Mouse (Mus musculus): ENCODE measurements around the gene Nmnat2. TPM values are rescaled to one million over a fixed set of nuclear protein-coding genes. Genes with fewer than 3 reads are reported as not detected.

The Nmnat2 gene
- total and polyA plus RNA-seq, 2 experiments from 2014 or later = 87.6 to 152 TPM

- Histone ChIP-seq H3K36me3 (ENCODE audit: insufficient read depth, low read length) (no peaks in the 10 kb centered on the region; the same call in 1 of the 2 replicates), H3K9me3 (ENCODE audit: low read length) (no peaks in the 10 kb centered on the region), H3K4me1 (ENCODE audit: insufficient read depth, low read length) (peaks cover 16% of the 10 kb centered on the region), H3K27ac (ENCODE audit: low read depth, low read length) (no peak overlapping the region), H3K4me2 (ENCODE audit: low read depth, low read length, poor library complexity, severe bottlenecking) (no peak overlapping the region), H3K27me3 (ENCODE audit: insufficient read depth, low read length) (no peaks in the 10 kb centered on the region), H3K4me3 (ENCODE audit: low read depth, low read length) (no peak overlapping the region), H3K9ac (replicated peaks; ENCODE audit: low read length, poor library complexity, severe bottlenecking) (no peak overlapping the region)
- WGBS = 52% methylated on average over 11 of the region's 11 CpGs
- TF ChIP-seq CTCF (IDR thresholded peaks at IDR 0.05) = peak; percentile 31
- ATAC-seq (ENCODE audit: low FRiP score) (no peak), DNase-seq (ENCODE audit: low spot score) (peak; percentile 70)
Measured at GRCm38 (mm10) chr1:153016465-153017163, 61.8 kb downstream of the Nmnat2 start.

- H3K9me3 ChIP-seq (ENCODE audit: low read length) = no peaks in the 10 kb centered on the region
- H3K4me3 ChIP-seq (ENCODE audit: low read depth, low read length) = no peak overlapping the region
- H3K27ac ChIP-seq (ENCODE audit: low read depth, low read length) = no peak overlapping the region
- no peak overlapping the region for H3K9ac ChIP-seq (replicated peaks; ENCODE audit: low read length, poor library complexity, severe bottlenecking)
- DNase-seq (ENCODE audit: low spot score) (no peak), ATAC-seq (ENCODE audit: low FRiP score) (no peak)
- H3K4me2 ChIP-seq (ENCODE audit: low read depth, low read length, poor library complexity, severe bottlenecking) = no peak overlapping the region
- TF ChIP-seq CTCF (IDR thresholded peaks at IDR 0.05) = no peak
- 97% methylated on average over 1 of the region's 1 CpGs for WGBS
- H3K27me3 ChIP-seq (ENCODE audit: insufficient read depth, low read length) = no peaks in the 10 kb centered on the region
- H3K36me3 ChIP-seq (ENCODE audit: insufficient read depth, low read length) = no peaks in the 10 kb centered on the region; the same call in 1 of the 2 replicates
- peaks cover 13% of the 10 kb centered on the region for H3K4me1 ChIP-seq (ENCODE audit: insufficient read depth, low read length)
Measured at GRCm38 (mm10) chr1:153019128-153019527, 64.3 kb downstream of the Nmnat2 start.

GRCm38 (mm10) chr1:153019623-153020022, 64.8 kb downstream of the Nmnat2 start:
- Histone ChIP-seq H3K4me2 (ENCODE audit: low read depth, low read length, poor library complexity, severe bottlenecking) (no peak overlapping the region), H3K9me3 (ENCODE audit: low read length) (no peaks in the 10 kb centered on the region), H3K9ac (replicated peaks; ENCODE audit: low read length, poor library complexity, severe bottlenecking) (no peak overlapping the region), H3K36me3 (ENCODE audit: insufficient read depth, low read length) (no peaks in the 10 kb centered on the region; the same call in 1 of the 2 replicates), H3K4me3 (ENCODE audit: low read depth, low read length) (no peak overlapping the region), H3K27me3 (ENCODE audit: insufficient read depth, low read length) (no peaks in the 10 kb centered on the region), H3K27ac (ENCODE audit: low read depth, low read length) (no peak overlapping the region), H3K4me1 (ENCODE audit: insufficient read depth, low read length) (peaks cover 8% of the 10 kb centered on the region)
- no peak for DNase-seq (ENCODE audit: low spot score)
- TF ChIP-seq CTCF (IDR thresholded peaks at IDR 0.05) = no peak
- WGBS = 79% methylated on average over 3 of the region's 3 CpGs
- ATAC-seq (ENCODE audit: low FRiP score) = no peak

GRCm38 (mm10) chr1:153021034-153021638, 66.3 kb downstream of the Nmnat2 start:
- WGBS = 81% methylated on average over 7 of the region's 7 CpGs
- DNase-seq (ENCODE audit: low spot score) = no peak
- no peak overlapping the region for H3K27ac ChIP-seq (ENCODE audit: low read depth, low read length)
- no peaks in the 10 kb centered on the region for H3K27me3 ChIP-seq (ENCODE audit: insufficient read depth, low read length)
- no peaks in the 10 kb centered on the region for H3K9me3 ChIP-seq (ENCODE audit: low read length)
- no peak overlapping the region for H3K9ac ChIP-seq (replicated peaks; ENCODE audit: low read length, poor library complexity, severe bottlenecking)
- H3K36me3 ChIP-seq (ENCODE audit: insufficient read depth, low read length) = no peaks in the 10 kb centered on the region; the same call in 1 of the 2 replicates
- H3K4me1 ChIP-seq (ENCODE audit: insufficient read depth, low read length) = no peaks in the 10 kb centered on the region
- no peak overlapping the region for H3K4me3 ChIP-seq (ENCODE audit: low read depth, low read length)
- no peak for ATAC-seq (ENCODE audit: low FRiP score)
- TF ChIP-seq CTCF (IDR thresholded peaks at IDR 0.05) = no peak
- no peak overlapping the region for H3K4me2 ChIP-seq (ENCODE audit: low read depth, low read length, poor library complexity, severe bottlenecking)

- no peak for TF ChIP-seq CTCF (IDR thresholded peaks at IDR 0.05)
- no peak overlapping the region for H3K27ac ChIP-seq (ENCODE audit: low read depth, low read length)
- DNase-seq (ENCODE audit: low spot score) (no peak), ATAC-seq (ENCODE audit: low FRiP score) (no peak)
- H3K36me3 ChIP-seq (ENCODE audit: insufficient read depth, low read length) = no peaks in the 10 kb centered on the region
- 78% methylated on average over 4 of the region's 4 CpGs for WGBS
- H3K4me3 ChIP-seq (ENCODE audit: low read depth, low read length) = no peak overlapping the region
- no peak overlapping the region for H3K9ac ChIP-seq (replicated peaks; ENCODE audit: low read length, poor library complexity, severe bottlenecking)
- H3K4me1 ChIP-seq (ENCODE audit: insufficient read depth, low read length) = 0 out of 2 replicates have a peak, but pooled peaks cover 9% of the 10 kb centered on the region
- no peaks in the 10 kb centered on the region for H3K9me3 ChIP-seq (ENCODE audit: low read length)
- H3K4me2 ChIP-seq (ENCODE audit: low read depth, low read length, poor library complexity, severe bottlenecking) = no peak overlapping the region
- H3K27me3 ChIP-seq (ENCODE audit: insufficient read depth, low read length) = no peaks in the 10 kb centered on the region
Measured at GRCm38 (mm10) chr1:153023018-153023417, 68.2 kb downstream of the Nmnat2 start.

- no peak overlapping the region for H3K4me3 ChIP-seq (ENCODE audit: low read depth, low read length)
Measured at GRCm38 (mm10) chr1:153023875-153024274, 69.1 kb downstream of the Nmnat2 start.

More at GRCm38 (mm10) chr1:153023875-153024274, 69.1 kb downstream of the Nmnat2 start:
- no peak for DNase-seq (ENCODE audit: low spot score)
- no peak for TF ChIP-seq CTCF (IDR thresholded peaks at IDR 0.05)
- H3K36me3 ChIP-seq (ENCODE audit: insufficient read depth, low read length) = no peaks in the 10 kb centered on the region
- H3K27ac ChIP-seq (ENCODE audit: low read depth, low read length) = no peak overlapping the region
- H3K4me1 ChIP-seq (ENCODE audit: insufficient read depth, low read length) = 0 out of 2 replicates have a peak, but pooled peaks cover 9% of the 10 kb centered on the region
- no peaks in the 10 kb centered on the region for H3K9me3 ChIP-seq (ENCODE audit: low read length)
- H3K9ac ChIP-seq (replicated peaks; ENCODE audit: low read length, poor library complexity, severe bottlenecking) = no peak overlapping the region
- H3K4me2 ChIP-seq (ENCODE audit: low read depth, low read length, poor library complexity, severe bottlenecking) = no peak overlapping the region
- no peak for ATAC-seq (ENCODE audit: low FRiP score)
- 98% methylated on average over 2 of the region's 2 CpGs for WGBS
- no peaks in the 10 kb centered on the region for H3K27me3 ChIP-seq (ENCODE audit: insufficient read depth, low read length)

Measured in midbrain, postnatal 0 days (tissue).